Mouse (Mus musculus): ENCODE results near the gene Fam131b. TPM values are rescaled to one million over a fixed set of nuclear protein-coding genes. Genes with fewer than 3 reads are reported as not detected.

The Fam131b gene
- polyA plus RNA-seq, 1 experiment = 37.9 TPM

- no peak for DNase-seq (ENCODE audit: low read depth)
- TF ChIP-seq CTCF (IDR thresholded peaks at IDR 0.05; ENCODE audit: borderline replicate concordance, extremely low read depth, insufficient read depth, insufficient read length) (no peak), POLR2A (IDR thresholded peaks at IDR 0.05; ENCODE audit: borderline replicate concordance, extremely low read depth, insufficient read depth, insufficient read length, poor library complexity, severe bottlenecking) (no peak)
Measured at GRCm38 (mm10) chr6:42348281-42349005, 24.0 kb upstream of the Fam131b start.

- TF ChIP-seq CTCF (IDR thresholded peaks at IDR 0.05; ENCODE audit: borderline replicate concordance, extremely low read depth, insufficient read depth, insufficient read length) = no peak
- no peak for TF ChIP-seq POLR2A (IDR thresholded peaks at IDR 0.05; ENCODE audit: borderline replicate concordance, extremely low read depth, insufficient read depth, insufficient read length, poor library complexity, severe bottlenecking)
- DNase-seq (ENCODE audit: low read depth) = no peak
Measured at GRCm38 (mm10) chr6:42344255-42344654, 19.8 kb upstream of the Fam131b start.

DNA sequence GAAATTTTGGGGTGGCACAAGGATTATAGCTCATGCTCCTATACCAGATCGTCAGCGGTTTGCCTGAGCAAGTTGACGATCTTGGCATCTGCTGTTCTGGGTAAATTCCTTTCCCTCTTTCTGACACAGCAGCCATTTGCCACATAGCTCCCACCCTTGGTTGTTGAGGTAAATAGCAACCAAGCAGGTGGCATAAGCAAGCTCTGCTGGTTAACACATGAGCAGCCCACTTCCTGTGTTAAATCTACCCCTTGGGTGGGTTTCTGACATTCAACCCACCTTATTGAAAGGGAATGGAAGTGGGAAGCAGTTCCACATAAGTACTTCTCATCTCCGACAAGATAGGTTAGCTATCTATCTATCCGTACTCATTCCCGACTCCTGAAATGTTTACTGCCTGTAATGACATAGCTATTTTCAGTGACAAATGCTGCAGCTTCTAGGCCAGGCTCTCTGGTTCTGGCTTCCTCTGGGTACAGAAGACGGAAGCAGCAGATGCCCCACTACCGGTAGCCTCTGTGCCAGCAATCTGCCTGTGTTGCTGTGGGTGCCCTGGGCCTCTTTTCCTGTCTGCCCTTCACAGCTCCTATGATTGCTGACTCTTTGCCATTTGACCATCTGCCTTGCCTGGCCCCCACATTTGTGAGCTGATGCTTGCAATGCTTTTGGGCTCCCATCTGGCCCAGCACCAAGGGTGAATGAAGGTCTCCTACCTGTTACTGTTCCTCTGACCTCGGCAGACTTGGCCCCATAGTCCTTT is 19.1 kb upstream of the Fam131b start:
- DNase-seq (ENCODE audit: low read depth) = no peak
- TF ChIP-seq CTCF (IDR thresholded peaks at IDR 0.05; ENCODE audit: borderline replicate concordance, extremely low read depth, insufficient read depth, insufficient read length) (no peak), POLR2A (IDR thresholded peaks at IDR 0.05; ENCODE audit: borderline replicate concordance, extremely low read depth, insufficient read depth, insufficient read length, poor library complexity, severe bottlenecking) (no peak)

- TF ChIP-seq POLR2A (IDR thresholded peaks at IDR 0.05; ENCODE audit: borderline replicate concordance, extremely low read depth, insufficient read depth, insufficient read length, poor library complexity, severe bottlenecking) (no peak), CTCF (IDR thresholded peaks at IDR 0.05; ENCODE audit: borderline replicate concordance, extremely low read depth, insufficient read depth, insufficient read length) (no peak)
- no peak for DNase-seq (ENCODE audit: low read depth)
Measured at GRCm38 (mm10) chr6:42342171-42342570, 17.7 kb upstream of the Fam131b start.

GRCm38 (mm10) chr6:42339981-42340380 is 15.5 kb upstream of the Fam131b start:
- no peak for DNase-seq (ENCODE audit: low read depth)
- no peak for TF ChIP-seq POLR2A (IDR thresholded peaks at IDR 0.05; ENCODE audit: borderline replicate concordance, extremely low read depth, insufficient read depth, insufficient read length, poor library complexity, severe bottlenecking)
- no peak for TF ChIP-seq CTCF (IDR thresholded peaks at IDR 0.05; ENCODE audit: borderline replicate concordance, extremely low read depth, insufficient read depth, insufficient read length)

- TF ChIP-seq CTCF (IDR thresholded peaks at IDR 0.05; ENCODE audit: borderline replicate concordance, extremely low read depth, insufficient read depth, insufficient read length) (no peak), POLR2A (IDR thresholded peaks at IDR 0.05; ENCODE audit: borderline replicate concordance, extremely low read depth, insufficient read depth, insufficient read length, poor library complexity, severe bottlenecking) (no peak)
- DNase-seq (ENCODE audit: low read depth) = no peak
Measured at GRCm38 (mm10) chr6:42339189-42339588, 14.7 kb upstream of the Fam131b start.

DNA sequence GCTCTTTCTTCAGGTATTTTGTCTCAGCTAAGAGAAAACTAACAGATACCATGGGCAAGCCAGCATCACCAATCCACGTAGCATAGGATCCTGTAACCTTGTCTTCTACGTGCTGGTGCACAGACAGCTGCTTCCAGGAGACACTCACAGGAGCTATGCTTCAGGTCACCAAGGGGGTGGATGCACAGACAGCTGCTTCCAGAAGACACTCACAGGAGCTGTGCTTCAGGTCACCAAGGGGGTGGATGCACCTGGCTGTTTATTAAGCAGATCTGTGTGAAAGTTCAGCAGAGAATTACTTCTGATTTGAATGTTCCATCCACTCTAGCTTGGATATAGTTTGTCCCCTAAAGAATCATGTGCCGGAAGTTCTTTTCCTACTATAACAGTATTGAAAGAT is 6.5 kb upstream of the Fam131b start:
- no peak for DNase-seq (ENCODE audit: low read depth)
- TF ChIP-seq CTCF (IDR thresholded peaks at IDR 0.05; ENCODE audit: borderline replicate concordance, extremely low read depth, insufficient read depth, insufficient read length) = no peak
- no peak for TF ChIP-seq POLR2A (IDR thresholded peaks at IDR 0.05; ENCODE audit: borderline replicate concordance, extremely low read depth, insufficient read depth, insufficient read length, poor library complexity, severe bottlenecking)

GRCm38 (mm10) chr6:42330216-42330615 is 5.8 kb upstream of the Fam131b start:
- DNase-seq (ENCODE audit: low read depth) = no peak
- TF ChIP-seq POLR2A (IDR thresholded peaks at IDR 0.05; ENCODE audit: borderline replicate concordance, extremely low read depth, insufficient read depth, insufficient read length, poor library complexity, severe bottlenecking) = no peak
- TF ChIP-seq CTCF (IDR thresholded peaks at IDR 0.05; ENCODE audit: borderline replicate concordance, extremely low read depth, insufficient read depth, insufficient read length) = no peak

DNA sequence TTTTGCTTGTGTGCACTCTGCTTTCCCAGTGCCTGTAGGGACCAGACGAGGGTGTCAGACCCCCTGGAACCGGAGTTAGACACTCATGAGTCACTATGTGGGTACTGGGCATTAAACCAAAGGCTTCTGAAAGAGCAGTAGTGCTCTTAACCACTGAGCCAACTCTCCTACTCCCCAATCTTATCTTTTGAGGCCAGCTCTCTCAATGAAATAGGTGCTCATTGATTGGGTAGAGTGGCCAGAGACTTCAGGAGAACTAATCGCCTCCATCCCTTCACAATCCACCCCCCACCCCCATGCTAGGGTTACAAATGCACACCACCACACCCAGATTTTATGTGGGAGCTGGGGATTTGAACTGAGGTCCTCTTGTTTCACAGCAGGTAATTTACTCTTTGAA is 4.3 kb upstream of the Fam131b start:
- DNase-seq (ENCODE audit: low read depth) = no peak
- TF ChIP-seq POLR2A (IDR thresholded peaks at IDR 0.05; ENCODE audit: borderline replicate concordance, extremely low read depth, insufficient read depth, insufficient read length, poor library complexity, severe bottlenecking) = no peak
- TF ChIP-seq CTCF (IDR thresholded peaks at IDR 0.05; ENCODE audit: borderline replicate concordance, extremely low read depth, insufficient read depth, insufficient read length) = no peak

DNA sequence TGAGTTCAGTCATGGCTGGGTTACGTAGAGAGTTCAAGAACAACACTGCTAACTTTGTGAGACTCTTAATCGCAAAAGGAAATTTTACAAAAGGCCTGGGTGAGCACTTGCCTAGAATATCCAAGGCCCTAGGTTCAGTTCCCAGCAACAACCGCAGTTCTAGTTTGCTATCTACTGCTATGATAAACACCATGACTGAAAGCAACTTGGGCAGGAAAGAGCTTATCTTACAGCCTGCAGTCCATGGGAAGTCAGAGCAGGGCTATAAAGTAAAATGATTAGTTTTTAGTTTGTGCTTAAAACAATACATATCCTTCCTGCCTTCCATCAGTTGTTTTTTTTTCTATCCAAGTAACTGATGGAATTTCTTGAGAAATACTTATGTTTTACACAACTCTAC is 2.1 kb upstream of the Fam131b start:
- no peak for DNase-seq (ENCODE audit: low read depth)

GRCm38 (mm10) chr6:42325268-42325609 is 796 bp upstream of the Fam131b start:
- TF ChIP-seq CTCF (IDR thresholded peaks at IDR 0.05; ENCODE audit: borderline replicate concordance, extremely low read depth, insufficient read depth, insufficient read length) (peak; percentile 89), POLR2A (IDR thresholded peaks at IDR 0.05; ENCODE audit: borderline replicate concordance, extremely low read depth, insufficient read depth, insufficient read length, poor library complexity, severe bottlenecking) (no peak)
- DNase-seq (ENCODE audit: low read depth) = peak; percentile 85

More for the DNA sequence above, 2.1 kb upstream of the Fam131b start:
- no peak for TF ChIP-seq CTCF (IDR thresholded peaks at IDR 0.05; ENCODE audit: borderline replicate concordance, extremely low read depth, insufficient read depth, insufficient read length)
- TF ChIP-seq POLR2A (IDR thresholded peaks at IDR 0.05; ENCODE audit: borderline replicate concordance, extremely low read depth, insufficient read depth, insufficient read length, poor library complexity, severe bottlenecking) = no peak

DNA sequence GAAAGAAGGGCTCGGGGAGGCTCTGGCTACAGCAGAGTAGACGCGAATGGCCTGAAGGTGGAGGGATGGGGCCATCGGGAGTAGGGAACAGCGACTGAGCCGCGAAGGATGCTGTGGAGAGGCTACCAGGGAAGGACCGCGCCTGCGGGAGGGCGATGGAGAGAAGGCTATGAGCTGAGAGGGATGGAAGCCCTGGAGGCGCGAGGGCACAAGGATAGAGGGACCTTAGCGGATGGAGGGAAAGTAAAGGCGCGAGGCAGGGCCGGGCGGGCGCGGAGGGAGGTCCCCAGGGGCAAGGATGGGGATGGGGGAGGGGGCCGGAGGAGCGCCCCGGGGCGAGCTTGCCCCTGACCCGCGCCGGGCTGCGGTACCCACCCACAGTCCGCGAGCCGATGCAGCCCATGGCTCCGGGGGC is 369 bp downstream of the Fam131b start:
- peak; percentile 63 for DNase-seq (ENCODE audit: low read depth)

More for the DNA sequence above, 369 bp downstream of the Fam131b start:
- TF ChIP-seq POLR2A (IDR thresholded peaks at IDR 0.05; ENCODE audit: borderline replicate concordance, extremely low read depth, insufficient read depth, insufficient read length, poor library complexity, severe bottlenecking) = no peak

Data from brain, embryonic 14.5 days (tissue).